Mouse (Mus musculus): ENCODE measurements around the gene Gdf3. TPM values are rescaled to one million over a fixed set of nuclear protein-coding genes. Genes with fewer than 3 reads are reported as not detected.
"Not testable (repeated sequence)": the region's sequence is repeated elsewhere in the genome, so short reads cannot be mapped to it uniquely, and the experiment has no call there.

Gene Gdf3
- polyA plus RNA-seq, 2 experiments, result 0.11 to 0.20 TPM

DNA sequence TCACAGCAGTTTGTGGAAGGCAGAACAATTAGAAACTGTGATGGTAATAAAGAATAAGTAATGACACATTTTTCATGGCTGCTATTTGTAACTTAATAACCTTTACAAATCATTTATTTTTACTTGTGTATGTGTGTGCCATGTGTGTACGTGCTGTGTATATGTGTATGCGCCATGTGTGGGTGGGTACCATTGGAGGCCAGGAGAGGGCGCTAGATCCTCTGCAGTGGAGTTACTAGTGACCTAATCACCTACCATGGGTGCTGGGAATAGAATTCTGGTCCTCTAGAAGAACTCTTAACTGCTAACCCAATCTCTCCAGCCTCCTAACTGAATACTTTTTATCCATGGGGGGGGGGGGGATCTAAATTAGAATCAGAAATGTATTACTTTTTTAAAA, 40.0 kb upstream of the Gdf3 start:
- Histone ChIP-seq H3K9ac (ENCODE audit: low read depth, low read length, severe bottlenecking) (no peak overlapping the region), H3K27me3 (ENCODE audit: control insufficient read depth, insufficient read depth, low read length) (no peaks in the 10 kb centered on the region), H3K9me3 (ENCODE audit: control insufficient read depth, low read length) (no peaks in the 10 kb centered on the region), H3K4me2 (replicated peaks; ENCODE audit: low read depth, low read length, severe bottlenecking) (no peak overlapping the region), H3K36me3 (ENCODE audit: control insufficient read depth, insufficient read depth, low read length) (no peaks in the 10 kb centered on the region), H3K27ac (replicated peaks; ENCODE audit: low read depth, low read length) (no peak overlapping the region), H3K4me1 (ENCODE audit: control insufficient read depth, insufficient read depth, low read length) (no peaks in the 10 kb centered on the region), H3K4me3 (replicated peaks; ENCODE audit: low read length) (no peak overlapping the region)
- TF ChIP-seq POLR2A (IDR thresholded peaks at IDR 0.05; ENCODE audit: borderline replicate concordance, extremely low read depth, insufficient read depth, insufficient read length), result no peak
- ATAC-seq (ENCODE audit: low FRiP score, low read depth) (no peak), DNase-seq (ENCODE audit: low spot score) (no peak)
- 88% methylated on average over 3 of the region's 3 CpGs for WGBS

DNA sequence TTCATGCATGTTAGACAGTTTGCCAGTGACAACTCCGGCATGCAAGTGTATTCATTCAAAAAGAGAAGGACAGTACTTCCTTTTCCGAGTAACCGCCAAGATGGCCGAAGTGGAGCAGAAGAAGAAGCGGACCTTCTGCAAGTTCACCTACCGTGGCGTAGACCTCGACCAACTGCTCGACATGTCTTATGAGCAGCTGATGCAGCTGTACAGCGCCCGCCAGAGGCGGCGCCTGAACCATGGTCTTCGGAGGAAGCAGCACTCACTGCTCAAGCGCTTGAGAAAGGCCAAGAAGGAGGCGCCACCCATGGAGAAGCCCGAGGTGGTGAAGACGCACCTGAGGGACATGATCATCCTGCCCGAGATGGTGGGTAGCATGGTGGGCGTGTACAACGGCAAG, 34.3 kb upstream of the Gdf3 start:
- not testable (repeated sequence) for H3K4me2 ChIP-seq (replicated peaks; ENCODE audit: low read depth, low read length, severe bottlenecking); DNase-seq (ENCODE audit: low spot score)

DNA sequence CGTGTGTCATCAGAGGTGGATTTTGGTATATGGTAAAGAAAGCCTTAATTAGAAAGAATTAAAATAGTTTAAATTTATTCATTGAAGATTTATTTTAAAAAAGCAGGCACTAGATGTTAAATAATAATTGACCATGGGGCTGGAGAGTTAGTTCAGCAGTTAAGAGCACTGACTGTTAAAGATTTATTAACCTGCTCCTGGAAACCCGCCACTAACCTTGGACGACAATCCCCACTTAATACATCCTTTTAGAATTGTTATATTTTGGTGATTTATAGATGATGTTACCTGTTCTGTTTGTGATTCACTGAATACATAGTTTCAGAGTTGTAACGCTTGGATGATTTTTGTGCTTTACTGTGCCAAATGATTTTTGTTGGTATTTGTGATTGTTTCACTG, 27.7 kb upstream of the Gdf3 start:
- not testable (repeated sequence) for H3K9ac ChIP-seq (ENCODE audit: low read depth, low read length, severe bottlenecking); H3K9me3 ChIP-seq (ENCODE audit: control insufficient read depth, low read length); ATAC-seq (ENCODE audit: low FRiP score, low read depth); H3K36me3 ChIP-seq (ENCODE audit: control insufficient read depth, insufficient read depth, low read length); DNase-seq (ENCODE audit: low spot score); H3K4me3 ChIP-seq (replicated peaks; ENCODE audit: low read length); H3K4me2 ChIP-seq (replicated peaks; ENCODE audit: low read depth, low read length, severe bottlenecking); H3K27ac ChIP-seq (replicated peaks; ENCODE audit: low read depth, low read length); H3K4me1 ChIP-seq (ENCODE audit: control insufficient read depth, insufficient read depth, low read length); H3K27me3 ChIP-seq (ENCODE audit: control insufficient read depth, insufficient read depth, low read length)
- 63% methylated on average over 4 of the region's 4 CpGs for WGBS

More for the DNA sequence above, 34.3 kb upstream of the Gdf3 start:
- H3K4me1 ChIP-seq (ENCODE audit: control insufficient read depth, insufficient read depth, low read length); H3K9me3 ChIP-seq (ENCODE audit: control insufficient read depth, low read length); ATAC-seq (ENCODE audit: low FRiP score, low read depth); H3K27ac ChIP-seq (replicated peaks; ENCODE audit: low read depth, low read length); H3K9ac ChIP-seq (ENCODE audit: low read depth, low read length, severe bottlenecking); H3K36me3 ChIP-seq (ENCODE audit: control insufficient read depth, insufficient read depth, low read length); H3K4me3 ChIP-seq (replicated peaks; ENCODE audit: low read length); H3K27me3 ChIP-seq (ENCODE audit: control insufficient read depth, insufficient read depth, low read length): not testable (repeated sequence)
- WGBS, result 94% methylated on average over 20 of the region's 21 CpGs

DNA sequence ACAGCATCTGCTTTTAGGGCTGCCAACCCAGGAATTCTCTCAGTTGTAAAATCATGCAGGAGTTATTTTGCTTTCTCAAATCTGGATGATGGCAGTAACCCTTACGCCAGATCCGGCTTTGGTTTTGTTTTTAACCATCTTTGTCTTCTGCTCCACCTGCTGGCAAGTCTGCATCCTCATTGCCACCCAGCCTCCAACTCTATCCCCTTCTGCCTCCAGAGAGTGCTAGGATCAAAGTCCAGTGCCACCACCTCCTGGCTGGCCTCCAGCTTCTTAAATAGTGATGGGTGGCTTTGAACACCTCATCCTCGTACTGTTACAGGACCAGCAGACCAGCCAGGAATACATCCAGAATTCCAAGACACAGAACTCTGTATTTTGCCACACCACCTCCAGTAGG, 26.8 kb upstream of the Gdf3 start:
- H3K27ac ChIP-seq (replicated peaks; ENCODE audit: low read depth, low read length), result no peak overlapping the region
- H3K9ac ChIP-seq (ENCODE audit: low read depth, low read length, severe bottlenecking), result no peak overlapping the region
- no peaks in the 10 kb centered on the region for H3K4me1 ChIP-seq (ENCODE audit: control insufficient read depth, insufficient read depth, low read length)
- ATAC-seq (ENCODE audit: low FRiP score, low read depth), result no peak
- no peaks in the 10 kb centered on the region for H3K9me3 ChIP-seq (ENCODE audit: control insufficient read depth, low read length)
- no peak overlapping the region for H3K4me2 ChIP-seq (replicated peaks; ENCODE audit: low read depth, low read length, severe bottlenecking)
- H3K36me3 ChIP-seq (ENCODE audit: control insufficient read depth, insufficient read depth, low read length), result no peaks in the 10 kb centered on the region
- 64% methylated on average over 3 of the region's 3 CpGs for WGBS
- no peaks in the 10 kb centered on the region for H3K27me3 ChIP-seq (ENCODE audit: control insufficient read depth, insufficient read depth, low read length)
- DNase-seq (ENCODE audit: low spot score), result no peak
- no peak for TF ChIP-seq POLR2A (IDR thresholded peaks at IDR 0.05; ENCODE audit: borderline replicate concordance, extremely low read depth, insufficient read depth, insufficient read length)
- H3K4me3 ChIP-seq (replicated peaks; ENCODE audit: low read length), result no peak overlapping the region

DNA sequence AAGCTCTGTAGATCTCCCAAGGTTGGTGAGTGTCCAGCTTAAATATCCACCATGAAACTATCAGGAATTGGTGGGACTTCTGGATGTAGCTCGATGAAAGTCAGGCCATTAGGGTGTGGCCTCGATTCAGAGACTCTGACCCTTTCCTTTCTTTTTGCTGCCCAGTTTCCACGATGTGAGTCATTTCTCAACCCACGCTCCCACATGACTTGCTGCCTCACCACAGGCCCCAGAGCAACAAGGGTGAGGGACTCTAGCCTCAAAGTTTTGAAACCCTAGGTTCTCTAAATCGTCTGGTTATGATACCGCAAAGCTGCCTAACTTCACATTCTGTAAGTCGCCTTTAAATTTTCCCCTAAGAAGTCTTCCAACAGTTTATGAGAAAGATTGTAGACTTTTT, 25.4 kb upstream of the Gdf3 start:
- Histone ChIP-seq H3K27ac (replicated peaks; ENCODE audit: low read depth, low read length) (no peak overlapping the region), H3K9me3 (ENCODE audit: control insufficient read depth, low read length) (no peaks in the 10 kb centered on the region), H3K4me3 (replicated peaks; ENCODE audit: low read length) (no peak overlapping the region), H3K36me3 (ENCODE audit: control insufficient read depth, insufficient read depth, low read length) (no peaks in the 10 kb centered on the region), H3K27me3 (ENCODE audit: control insufficient read depth, insufficient read depth, low read length) (no peaks in the 10 kb centered on the region), H3K9ac (ENCODE audit: low read depth, low read length, severe bottlenecking) (no peak overlapping the region), H3K4me1 (ENCODE audit: control insufficient read depth, insufficient read depth, low read length) (no peaks in the 10 kb centered on the region), H3K4me2 (replicated peaks; ENCODE audit: low read depth, low read length, severe bottlenecking) (no peak overlapping the region)
- no peak for ATAC-seq (ENCODE audit: low FRiP score, low read depth)
- DNase-seq (ENCODE audit: low spot score), result no peak
- 87% methylated on average over 7 of the region's 7 CpGs for WGBS
- TF ChIP-seq POLR2A (IDR thresholded peaks at IDR 0.05; ENCODE audit: borderline replicate concordance, extremely low read depth, insufficient read depth, insufficient read length), result no peak

DNA sequence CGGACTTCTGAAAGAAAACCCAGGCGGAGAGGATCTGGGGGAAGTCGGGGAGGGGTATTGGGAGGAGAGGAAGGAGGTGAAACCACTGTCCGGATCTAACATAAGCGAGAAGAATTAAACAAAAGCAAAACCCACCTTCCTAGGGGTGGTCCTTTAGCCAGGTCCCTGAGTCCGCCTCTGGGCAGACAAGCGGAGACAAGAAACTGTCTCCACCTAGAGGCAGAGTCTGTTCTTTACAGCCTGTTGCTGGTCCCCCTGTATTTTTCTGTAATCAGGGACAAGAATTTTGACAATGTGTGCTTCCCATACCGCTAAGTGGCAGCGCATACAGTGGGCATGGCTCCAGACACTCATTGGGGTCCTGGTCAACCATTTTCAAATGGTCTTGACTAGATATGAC, 23.5 kb upstream of the Gdf3 start:
- Histone ChIP-seq H3K27ac (replicated peaks; ENCODE audit: low read depth, low read length) (no peak overlapping the region), H3K9me3 (ENCODE audit: control insufficient read depth, low read length) (no peaks in the 10 kb centered on the region), H3K27me3 (ENCODE audit: control insufficient read depth, insufficient read depth, low read length) (no peaks in the 10 kb centered on the region), H3K9ac (ENCODE audit: low read depth, low read length, severe bottlenecking) (no peak overlapping the region), H3K4me2 (replicated peaks; ENCODE audit: low read depth, low read length, severe bottlenecking) (no peak overlapping the region), H3K4me1 (ENCODE audit: control insufficient read depth, insufficient read depth, low read length) (no peaks in the 10 kb centered on the region), H3K36me3 (ENCODE audit: control insufficient read depth, insufficient read depth, low read length) (no peaks in the 10 kb centered on the region), H3K4me3 (replicated peaks; ENCODE audit: low read length) (no peak overlapping the region)
- no peak for TF ChIP-seq POLR2A (IDR thresholded peaks at IDR 0.05; ENCODE audit: borderline replicate concordance, extremely low read depth, insufficient read depth, insufficient read length)
- WGBS, result 46% methylated on average over 9 of the region's 9 CpGs
- ATAC-seq (ENCODE audit: low FRiP score, low read depth) (no peak), DNase-seq (ENCODE audit: low spot score) (no peak)

Data from limb, embryonic 14.5 days (tissue).